Mouse (Mus musculus) liver, embryonic 11.5 days (tissue): ENCODE results near the gene Crocc. TPM values are rescaled to one million over a fixed set of nuclear protein-coding genes. Genes with fewer than 3 reads are reported as not detected.

Experiments used
- ATAC-seq: fragments of 200-750 bp; cut with Nextera tagmentation; replicated peaks from 2 replicates; pipeline ENCODE4 v1.8.0; 2017; ENCODE audit warnings: moderate number of reproducible peaks, mild to moderate bottlenecking, moderate TSS enrichment, moderate library complexity; ENCODE audit not compliant: low FRiP score
- DNase-seq: peaks from one replicate; pipeline ENCODE4 v3.0.0-alpha.2; 2017; ENCODE audit warnings: low spot score
- H3K27ac ChIP-seq: fragments of 300-500 bp; sonication (generic); 2 replicates; pipeline ENCODE4 v1.5.1; 2014; ENCODE audit warnings: mild to moderate bottlenecking, low read depth, low read length, control low read depth
- H3K27me3 ChIP-seq: fragments of 300-500 bp; sonication (generic); replicated peaks from 2 replicates; pipeline ENCODE4 v1.6.1; 2014; ENCODE audit warnings: low read length, mixed read lengths; ENCODE audit not compliant: control insufficient read depth, insufficient read depth
- H3K36me3 ChIP-seq: fragments of 300-500 bp; sonication (generic); 2 replicates; pipeline ENCODE4 v1.6.1; 2014; ENCODE audit warnings: mild to moderate bottlenecking, low read length, moderate library complexity, mixed read lengths; ENCODE audit not compliant: control insufficient read depth, insufficient read depth
- H3K4me1 ChIP-seq: fragments of 300-500 bp; sonication (generic); replicated peaks from 2 replicates; pipeline ENCODE4 v1.6.1; 2014; ENCODE audit warnings: low read length, mixed read lengths; ENCODE audit not compliant: control insufficient read depth, insufficient read depth
- H3K4me2 ChIP-seq: fragments of 300-500 bp; sonication (generic); 2 replicates; pipeline ENCODE4 v1.6.1; 2014; ENCODE audit warnings: mild to moderate bottlenecking, control low read depth, moderate library complexity
- H3K4me3 ChIP-seq: fragments of 300-500 bp; sonication (generic); 2 replicates; pipeline ENCODE4 v1.5.1; 2014; ENCODE audit warnings: low read depth, low read length, control low read depth
- H3K9ac ChIP-seq: fragments of 300-500 bp; sonication (generic); 2 replicates; pipeline ENCODE4 v1.6.1; 2014; ENCODE audit warnings: low read depth, low read length, control low read depth
- H3K9me3 ChIP-seq: fragments of 300-500 bp; sonication (generic); 2 replicates; pipeline ENCODE4 v1.6.1; 2016; ENCODE audit warnings: low read length, inconsistent platforms, mixed read lengths; ENCODE audit not compliant: control insufficient read depth
- WGBS: fragments of 180-500 bp; shearing (Covaris S2); extraction: QIAGEN DNeasy Blood & Tissue Kit; methylation state at CpG from one replicate; pipeline ENCODE4 v1.1.7; 2014; 5-methylcytosine and 5-hydroxymethylcytosine counted together
- polyA plus RNA-seq: library from polyadenylated mRNA; unstranded; fragments of >200 nt; fragmentation: Nextera tagmentation; extraction: Ambion mirVana; gene quantifications from 2 replicates; pipeline ENCODE4 v1.2.1, GENCODE M21; 2014

The Crocc gene
- polyA plus RNA-seq, 1 experiment from 2014 or later: 5.0 TPM

DNA sequence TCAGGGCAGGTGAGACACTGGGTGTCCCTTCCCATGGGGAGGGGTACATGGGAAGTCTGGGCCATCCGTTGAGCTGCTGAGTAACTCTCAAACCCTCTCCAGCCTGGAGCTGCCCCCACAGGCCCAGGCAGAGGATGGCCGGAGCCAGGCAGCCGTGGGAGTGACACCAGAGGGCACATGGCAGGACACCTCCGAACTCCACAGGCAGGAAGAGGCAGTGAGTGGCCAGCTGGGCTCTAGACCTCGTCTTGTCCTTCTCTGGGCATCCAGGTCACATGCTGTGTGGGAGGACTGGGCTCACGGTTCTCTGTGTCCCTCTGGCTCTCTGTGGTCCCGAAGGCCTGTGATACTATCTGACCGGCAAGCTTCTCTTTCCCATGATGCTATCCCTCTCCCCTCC is 66.5 kb downstream of the Crocc start:
- Histone ChIP-seq H3K4me2 (no peak overlapping the region), H3K9ac (no peak overlapping the region), H3K36me3 (peaks cover 15% of the 10 kb centered on the region), H3K27me3 (no peaks in the 10 kb centered on the region), H3K27ac (no peak overlapping the region), H3K4me1 (peaks cover 7% of the 10 kb centered on the region), H3K4me3 (no peak overlapping the region), H3K9me3 (no peaks in the 10 kb centered on the region)
- ATAC-seq (no peak), DNase-seq (no peak)
- 78% methylated on average over 8 of the region's 8 CpGs for WGBS

DNA sequence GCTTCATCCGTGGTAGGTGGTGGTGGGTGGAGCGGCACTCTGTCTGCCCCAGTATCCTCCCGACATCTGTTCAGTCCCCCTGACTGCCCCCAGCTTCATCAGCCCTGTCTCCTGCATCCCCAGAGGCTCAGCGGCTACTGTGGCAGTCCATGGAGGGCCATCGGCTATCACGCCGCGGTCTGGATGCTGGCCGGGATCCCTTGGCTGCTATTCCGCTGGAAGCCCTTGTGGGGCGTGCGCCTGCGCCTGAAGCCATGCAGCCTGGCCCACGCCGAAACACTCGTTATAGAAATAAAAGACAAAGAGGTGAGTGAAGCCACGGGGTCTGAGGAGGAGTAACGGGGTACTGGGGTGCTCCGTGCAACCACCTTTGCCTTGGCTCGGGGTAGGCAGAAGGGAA is 68.1 kb downstream of the Crocc start:
- Histone ChIP-seq H3K4me1 (peaks cover 21% of the 10 kb centered on the region), H3K9ac (no peak overlapping the region), H3K36me3 (peaks cover 8% of the 10 kb centered on the region), H3K9me3 (no peaks in the 10 kb centered on the region), H3K27me3 (no peaks in the 10 kb centered on the region), H3K27ac (no peak overlapping the region), H3K4me2 (no peak overlapping the region), H3K4me3 (no peak overlapping the region)
- no peak for ATAC-seq
- 85% methylated on average over 20 of the region's 20 CpGs for WGBS
- DNase-seq: no peak

DNA sequence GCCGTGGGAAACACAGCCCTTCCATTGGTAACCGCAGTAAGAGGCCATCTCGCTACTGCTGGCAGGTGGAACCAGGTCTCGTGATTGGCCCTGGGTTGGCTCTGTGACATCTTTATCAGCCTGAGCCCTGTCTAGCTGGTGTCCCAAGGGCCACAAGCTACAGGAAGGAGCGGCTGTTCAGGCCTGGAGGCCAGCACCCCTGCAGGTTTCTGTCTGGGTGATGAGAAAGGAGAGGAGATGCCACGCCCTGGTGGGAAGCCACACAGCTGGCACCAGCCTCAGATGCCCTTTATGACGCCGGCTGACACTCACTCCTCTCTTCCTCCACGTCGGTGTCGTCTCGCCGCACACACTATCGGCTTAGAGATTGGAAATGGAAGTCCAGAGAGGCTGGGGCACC is 70.9 kb downstream of the Crocc start:
- Histone ChIP-seq H3K36me3 (no peaks in the 10 kb centered on the region), H3K27me3 (no peaks in the 10 kb centered on the region), H3K9me3 (no peaks in the 10 kb centered on the region), H3K27ac (no peak overlapping the region), H3K9ac (no peak overlapping the region), H3K4me2 (peak overlapping the region; percentile 97), H3K4me1 (peaks cover 24% of the 10 kb centered on the region), H3K4me3 (0 out of 2 replicates have a peak overlapping the region, but pooled peaks have one; percentile 2)
- no peak for ATAC-seq
- DNase-seq: no peak
- 81% methylated on average over 14 of the region's 14 CpGs for WGBS

- 0 out of 2 replicates have a peak overlapping the region, but pooled peaks have one; percentile 2 for H3K4me3 ChIP-seq
- no peaks in the 10 kb centered on the region for H3K9me3 ChIP-seq
- 41% methylated on average over 7 of the region's 7 CpGs for WGBS
- no peaks in the 10 kb centered on the region for H3K27me3 ChIP-seq
- H3K36me3 ChIP-seq: no peaks in the 10 kb centered on the region
- peaks cover 24% of the 10 kb centered on the region for H3K4me1 ChIP-seq
- H3K4me2 ChIP-seq: peak overlapping the region; percentile 97
- DNase-seq (no peak), ATAC-seq (no peak)
- H3K27ac ChIP-seq: no peak overlapping the region
- H3K9ac ChIP-seq: no peak overlapping the region; the same call in 1 of the 2 replicates
These were observed 71.6 kb downstream of the Crocc start for GRCm38 (mm10) chr4:140988706-140989290.

- Histone ChIP-seq H3K9ac (peak overlapping the region; percentile 78), H3K36me3 (no peaks in the 10 kb centered on the region), H3K27me3 (no peaks in the 10 kb centered on the region), H3K27ac (peak overlapping the region; percentile 32; the same call in 1 of the 2 replicates), H3K4me1 (peaks cover 31% of the 10 kb centered on the region), H3K4me3 (peak overlapping the region; percentile 87), H3K4me2 (peak overlapping the region; percentile 97), H3K9me3 (no peaks in the 10 kb centered on the region)
- DNase-seq: no peak
- 12% methylated on average over 7 of the region's 7 CpGs for WGBS
- peak; percentile 19; the same call in 1 of the 2 replicates for ATAC-seq
These were observed 72.9 kb downstream of the Crocc start for GRCm38 (mm10) chr4:140987476-140987875.

GRCm38 (mm10) chr4:140986711-140987395 is 73.5 kb downstream of the Crocc start, which contains the start of gene Atp13a2:
Gene Atp13a2, plus strand, starts transcription at chr4:140986873.
- Histone ChIP-seq H3K9me3 (no peaks in the 10 kb centered on the region), H3K9ac (peak within 1 kb of the TSS; percentile 78), H3K36me3 (no peaks in the 10 kb centered on the region), H3K27me3 (no peaks in the 10 kb centered on the region), H3K27ac (peak within 1 kb of the TSS; percentile 32; the same call in 1 of the 2 replicates), H3K4me1 (peaks cover 31% of the 10 kb centered on the region), H3K4me3 (peak within 1 kb of the TSS; percentile 87), H3K4me2 (peak within 1 kb of the TSS; percentile 97)
- ATAC-seq (peak; percentile 88), DNase-seq (peak; percentile 90)
- under 1% methylated on average over 58 of the region's 58 CpGs for WGBS

DNA sequence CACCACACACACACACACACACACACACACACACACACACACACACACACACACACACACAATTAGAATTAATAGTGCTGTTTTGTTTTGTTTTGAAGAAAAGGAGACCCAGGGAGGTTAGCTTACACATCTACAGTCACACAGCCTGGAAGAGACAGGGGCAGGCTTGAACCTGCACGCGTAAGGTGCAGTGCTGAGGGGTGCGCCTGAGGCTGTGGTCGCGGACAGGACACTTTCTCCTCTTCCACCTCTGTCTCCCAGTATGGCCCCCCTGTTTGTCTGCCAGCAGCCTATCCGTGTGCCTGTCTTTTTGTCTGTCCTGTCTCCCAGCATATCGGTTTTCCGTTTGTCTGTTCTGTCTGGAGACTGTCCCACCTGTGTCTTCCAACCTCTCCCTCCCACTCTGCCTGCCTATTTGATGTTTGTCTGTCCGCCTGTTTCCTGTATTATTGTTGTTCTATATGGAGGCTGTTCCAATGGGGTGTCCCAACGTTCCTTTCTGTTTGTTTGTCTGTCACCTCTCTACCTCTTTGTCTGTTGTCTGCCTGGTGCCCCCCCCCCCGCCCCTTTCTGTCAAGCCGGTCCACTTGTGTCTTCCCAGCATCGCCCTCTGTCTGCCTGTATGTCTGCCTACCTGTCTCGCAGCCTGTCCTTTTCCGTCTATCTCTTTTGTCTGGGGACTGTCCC is 74.2 kb downstream of the Crocc start:
- no peaks in the 10 kb centered on the region for H3K9me3 ChIP-seq
- H3K9ac ChIP-seq: peak overlapping the region; percentile 78; the same call in 1 of the 2 replicates
- 34% methylated on average over 14 of the region's 15 CpGs for WGBS
- no peaks in the 10 kb centered on the region for H3K27me3 ChIP-seq
- H3K4me1 ChIP-seq: peaks cover 31% of the 10 kb centered on the region
- peak overlapping the region; percentile 87 for H3K4me3 ChIP-seq
- H3K27ac ChIP-seq: no peak overlapping the region
- no peak for DNase-seq
- H3K36me3 ChIP-seq: no peaks in the 10 kb centered on the region
- ATAC-seq: peak; percentile 38
- H3K4me2 ChIP-seq: peak overlapping the region; percentile 97

DNA sequence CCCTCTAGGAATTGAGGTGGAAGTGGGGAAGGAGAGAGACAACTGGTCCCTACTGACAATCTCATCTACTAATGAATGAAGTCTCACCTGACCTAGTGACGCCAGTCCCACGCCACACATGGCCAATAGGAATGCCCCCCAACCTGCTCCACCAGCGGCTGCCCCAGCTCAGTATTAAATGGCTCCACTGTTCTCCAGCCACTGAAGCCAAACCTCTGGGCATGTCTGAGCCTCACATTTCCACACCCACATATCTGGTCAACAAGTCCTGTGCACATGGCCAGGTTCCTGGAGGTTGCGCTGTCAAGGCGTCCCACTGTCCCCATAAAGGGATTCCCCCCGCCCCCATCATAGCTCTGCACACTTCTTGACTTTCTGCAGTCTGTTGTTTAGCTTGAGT is 75.8 kb downstream of the Crocc start:
- no peak overlapping the region for H3K9ac ChIP-seq
- no peaks in the 10 kb centered on the region for H3K27me3 ChIP-seq
- H3K9me3 ChIP-seq: no peaks in the 10 kb centered on the region
- 92% methylated on average over 6 of the region's 6 CpGs for WGBS
- H3K36me3 ChIP-seq: peaks cover under 1% of the 10 kb centered on the region; the same call in 1 of the 2 replicates
- peaks cover 31% of the 10 kb centered on the region for H3K4me1 ChIP-seq
- H3K4me2 ChIP-seq: no peak overlapping the region
- ATAC-seq (no peak), DNase-seq (no peak)
- no peak overlapping the region for H3K4me3 ChIP-seq
- H3K27ac ChIP-seq: no peak overlapping the region
